9 mouse cellular contexts compared by ENCODE assay signal in the genomic region with DNA sequence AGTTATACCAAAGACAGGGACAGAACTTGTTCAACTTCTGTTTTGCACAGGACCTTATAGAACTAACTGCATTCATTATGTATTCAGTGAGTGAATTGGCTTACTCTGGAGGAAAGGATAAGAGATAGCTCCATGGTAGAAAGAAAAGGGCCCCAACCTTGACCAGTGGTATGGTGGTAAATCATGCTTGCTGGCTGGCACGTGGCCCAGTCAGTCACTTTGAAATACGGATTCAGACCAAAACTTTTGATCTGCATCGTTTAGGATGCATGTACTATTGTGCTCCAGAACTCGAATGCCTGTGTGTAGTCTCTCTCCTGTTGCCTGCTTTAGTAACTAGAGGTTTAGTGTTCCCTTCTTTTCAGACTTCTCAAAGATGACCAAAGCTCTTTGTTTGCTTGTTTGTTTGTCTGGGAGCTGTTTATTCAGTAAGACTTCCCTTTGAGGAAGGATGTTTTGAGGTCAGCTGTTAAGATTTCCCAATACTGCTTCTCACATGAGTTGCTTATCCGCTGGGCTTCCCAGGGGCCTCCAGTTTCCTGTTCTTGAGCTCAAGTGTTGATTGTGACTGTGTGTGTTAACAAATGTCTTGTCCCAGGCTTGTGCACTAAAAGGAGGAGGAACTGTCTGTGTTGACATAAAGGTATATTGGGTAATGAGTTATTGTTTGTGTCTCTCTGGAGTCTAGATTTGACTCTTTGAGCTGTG. TPM values are rescaled to one million over a fixed set of nuclear protein-coding genes. Genes with fewer than 3 reads are reported as not detected.
DNase-seq lines count a peak whose midpoint lies in the region; ATAC-seq lines count a peak whose summit lies in the region.
"Had no signal": no experiment of that assay in that cellular context is flagged by ENCODE, and none has a peak within 500 bp of the region (broad histone marks: within the 10 kb centered on the region; RNA-seq: fewer than 3 reads in every experiment).

No protein-coding gene starts in this region.

- no peaks in the 10 kb centered on the region for H3K9me3 ChIP-seq in forebrain, embryonic 15.5 days
- H3K9me3 ChIP-seq in forebrain, embryonic 11.5 days (ENCODE audit: control insufficient read depth, low read length) = no peaks in the 10 kb centered on the region

- peak; percentile 47 for DNase-seq in heart, adult 8-10 months (ENCODE audit: low spot score)
- DNase-seq in heart, postnatal 4 days = no peak
- DNase-seq in adrenal gland, adult (ENCODE audit: inconsistent age in 2 of 2, low spot score in 1 of 2) = peak; percentile 88 to 95
- peak; percentile 38 to 44 for DNase-seq in lung, postnatal 4 days
- DNase-seq in Muller cell, postnatal 12 days (ENCODE audit: inconsistent ontology term) = no peak
- no peak for DNase-seq in forebrain, embryonic 11.5 days (ENCODE audit: low spot score)

- H3K27ac ChIP-seq in forebrain, embryonic 15.5 days (replicated peaks) = no peak overlapping the region
- no peak overlapping the region for H3K27ac ChIP-seq in forebrain, embryonic 11.5 days (ENCODE audit: low read depth, low read length)

- no peak overlapping the region for H3K4me3 ChIP-seq in forebrain, embryonic 15.5 days
- H3K4me3 ChIP-seq in forebrain, embryonic 11.5 days (ENCODE audit: low read depth, low read length) = no peak overlapping the region

- H3K27me3 ChIP-seq in forebrain, embryonic 15.5 days = no peaks in the 10 kb centered on the region
- H3K27me3 ChIP-seq in forebrain, embryonic 11.5 days (ENCODE audit: control insufficient read depth, insufficient read depth, low read length) = no peaks in the 10 kb centered on the region

- ATAC-seq in hematopoietic stem cell, adult 5-6 weeks (replicated peaks in 1 of 2; ENCODE audit: insufficient read depth in 1 of 2, low FRiP score in 2 of 2, low TSS enrichment in 1 of 2, low read depth in 1 of 2, poor library complexity in 2 of 2, severe bottlenecking in 2 of 2) = peak; percentile 30 to 54; a peak in 1 of 4 replicates
- no peak for ATAC-seq in forebrain, embryonic 15.5 days (replicated peaks)
- no peak for ATAC-seq in forebrain, embryonic 11.5 days (replicated peaks; ENCODE audit: low FRiP score)
- ATAC-seq: inflammation-experienced regulatory T-cells, adult 6 months had no signal

- no peak overlapping the region for H3K9ac ChIP-seq in forebrain, embryonic 15.5 days (replicated peaks)
- no peak overlapping the region for H3K9ac ChIP-seq in forebrain, embryonic 11.5 days (ENCODE audit: low read length)

- 42% methylated on average over 5 of the region's 5 CpGs for WGBS in forebrain, embryonic 15.5 days
- WGBS in forebrain, embryonic 11.5 days = 74% methylated on average over 5 of the region's 5 CpGs

- peaks cover 24% of the 10 kb centered on the region for H3K36me3 ChIP-seq in forebrain, embryonic 15.5 days
- H3K36me3 ChIP-seq in forebrain, embryonic 11.5 days (ENCODE audit: control insufficient read depth, insufficient read depth, low read length) = no peaks in the 10 kb centered on the region; the same call in none of the 2 replicates

- H3K4me2 ChIP-seq in forebrain, embryonic 15.5 days (replicated peaks) = no peak overlapping the region
- H3K4me2 ChIP-seq in forebrain, embryonic 11.5 days (ENCODE audit: low read depth, low read length, severe bottlenecking) = no peak overlapping the region

- H3K4me1 ChIP-seq in forebrain, embryonic 15.5 days = peaks cover 33% of the 10 kb centered on the region
- peaks cover 11% of the 10 kb centered on the region; the same call in 1 of the 2 replicates for H3K4me1 ChIP-seq in forebrain, embryonic 11.5 days (replicated peaks; ENCODE audit: control insufficient read depth, insufficient read depth, low read length)

RNA-seq across cellular contexts. Expression of gene Adipor1, which starts 4.7 kb away (rescaled TPM):
- 100 to 1,000 TPM; 123 to 133 (median 130) TPM for total RNA-seq in heart, adult 8-10 months (2022)
- total RNA-seq in heart, postnatal 4 days (2021) = 100 to 1,000 TPM; 126 to 130 TPM
- 49.1 and 55.6 TPM in 2 replicates for total RNA-seq in hematopoietic stem cell, adult 5-6 weeks (2017)
- polyA plus RNA-seq in forebrain, embryonic 15.5 days (2015; fragmentation: Nextera tagmentation; extraction: Ambion mirVana) = 62.6 and 63.4 TPM in 2 replicates
- polyA plus RNA-seq in forebrain, embryonic 11.5 days (2014; fragmentation: Nextera tagmentation; extraction: Ambion mirVana) = 77.0 and 77.8 TPM in 2 replicates

RNA-seq across cellular contexts. Expression of gene Cyb5r1, which starts 14.5 kb away (rescaled TPM):
- total RNA-seq in heart, adult 8-10 months (2022) = 10 to 100 TPM; 23.4 to 28.6 (median 26.9) TPM
- 10 to 100 TPM; 31.0 to 31.1 TPM for total RNA-seq in heart, postnatal 4 days (2021)
- total RNA-seq in hematopoietic stem cell, adult 5-6 weeks (2017) = 22.0 and 27.3 TPM in 2 replicates
- polyA plus RNA-seq in forebrain, embryonic 15.5 days (2015; fragmentation: Nextera tagmentation; extraction: Ambion mirVana) = 19.4 and 21.7 TPM in 2 replicates
- polyA plus RNA-seq in forebrain, embryonic 11.5 days (2014; fragmentation: Nextera tagmentation; extraction: Ambion mirVana) = 24.5 and 25.8 TPM in 2 replicates

RNA-seq across cellular contexts. Expression of gene 4933406M09Rik, which starts 34.2 kb away (rescaled TPM):
- not detected for total RNA-seq in heart, adult 8-10 months (2022)
- total RNA-seq in heart, postnatal 4 days (2021) = not detected
- total RNA-seq in hematopoietic stem cell, adult 5-6 weeks (2017) = not detected in 2 replicates
- polyA plus RNA-seq in forebrain, embryonic 15.5 days (2015; fragmentation: Nextera tagmentation; extraction: Ambion mirVana) = not detected in 2 replicates
- polyA plus RNA-seq in forebrain, embryonic 11.5 days (2014; fragmentation: Nextera tagmentation; extraction: Ambion mirVana) = not detected in 2 replicates
- polyA plus RNA-seq: inflammation-experienced regulatory T-cells, adult 6 months had no signal

RNA-seq across cellular contexts. Expression of gene Klhl12, which starts 35.4 kb away (rescaled TPM):
- 10 to 100 TPM; 20.3 to 23.6 (median 22.7) TPM for total RNA-seq in heart, adult 8-10 months (2022)
- 10 to 100 TPM; 18.5 to 18.7 TPM for total RNA-seq in heart, postnatal 4 days (2021)
- 21.6 and 29.2 TPM in 2 replicates for total RNA-seq in hematopoietic stem cell, adult 5-6 weeks (2017)
- polyA plus RNA-seq in forebrain, embryonic 15.5 days (2015; fragmentation: Nextera tagmentation; extraction: Ambion mirVana) = 39.7 and 40.1 TPM in 2 replicates
- polyA plus RNA-seq in forebrain, embryonic 11.5 days (2014; fragmentation: Nextera tagmentation; extraction: Ambion mirVana) = 34.1 and 36.3 TPM in 2 replicates

RNA-seq across cellular contexts. Expression of gene Tmem183a, which starts 58.1 kb away (rescaled TPM):
- 10 to 100 TPM; 11.4 to 20.0 (median 13.8) TPM for total RNA-seq in heart, adult 8-10 months (2022)
- 10 to 100 TPM; 33.8 to 42.5 TPM for total RNA-seq in heart, postnatal 4 days (2021)
- total RNA-seq in hematopoietic stem cell, adult 5-6 weeks (2017) = 44.3 and 84.2 TPM in 2 replicates
- 139 and 150 TPM in 2 replicates for polyA plus RNA-seq in forebrain, embryonic 15.5 days (2015; fragmentation: Nextera tagmentation; extraction: Ambion mirVana)
- 133 and 145 TPM in 2 replicates for polyA plus RNA-seq in forebrain, embryonic 11.5 days (2014; fragmentation: Nextera tagmentation; extraction: Ambion mirVana)

Comparison
In these comparisons a context has a peak if more than half of its experiments do, and no peak if none do; other contexts are left out.
1. DNase-seq: peak in heart, adult 8-10 months (single experiment), adrenal gland, adult (2 of 2) and lung, postnatal 4 days (2 of 2); none in heart, postnatal 4 days (single experiment), Muller cell, postnatal 12 days (single experiment) and forebrain, embryonic 11.5 days (single experiment).
2. ATAC-seq: peak in hematopoietic stem cell, adult 5-6 weeks (2 of 2); none in forebrain, embryonic 15.5 days (single experiment) and forebrain, embryonic 11.5 days (single experiment).